Mouse (Mus musculus) heart, postnatal 0 days (tissue): ENCODE data around the gene Gm45233. TPM values are rescaled to one million over a fixed set of nuclear protein-coding genes. Genes with fewer than 3 reads are reported as not detected.

ENCODE experiments used
- ATAC-seq: fragments of 200-750 bp; cut with Nextera tagmentation; 2 replicates; pipeline ENCODE4 v1.8.0; 2017; ENCODE audit warnings: low read depth, moderate number of reproducible peaks, moderate library complexity; ENCODE audit not compliant: insufficient read depth
- DNase-seq: peaks from one replicate; pipeline ENCODE4 v3.0.0-alpha.2; 2016; ENCODE audit warnings: low spot score
- H3K27ac ChIP-seq: fragments of 300-500 bp; sonication (generic); 2 replicates; pipeline ENCODE4 v1.5.1; 2014; ENCODE audit warnings: low read depth, mild to moderate bottlenecking
- H3K27me3 ChIP-seq: fragments of 300-500 bp; sonication (generic); 2 replicates; pipeline ENCODE4 v1.6.1; 2014; ENCODE audit warnings: low read length, mixed read lengths; ENCODE audit not compliant: control insufficient read depth, insufficient read depth
- H3K36me3 ChIP-seq: fragments of 300-500 bp; sonication (generic); replicated peaks from 2 replicates; pipeline ENCODE4 v1.6.1; 2014; ENCODE audit warnings: low read length, mixed read lengths; ENCODE audit not compliant: control insufficient read depth, insufficient read depth
- H3K4me1 ChIP-seq: fragments of 300-500 bp; sonication (generic); 2 replicates; pipeline ENCODE4 v1.6.1; 2014; ENCODE audit warnings: antibody characterized with exemption; ENCODE audit not compliant: control insufficient read depth, insufficient read depth
- H3K4me2 ChIP-seq: fragments of 300-500 bp; sonication (generic); 2 replicates; pipeline ENCODE4 v1.6.1; 2014; ENCODE audit warnings: low read depth, mild to moderate bottlenecking, low read length, moderate library complexity
- H3K4me3 ChIP-seq: fragments of 300-500 bp; sonication (generic); 2 replicates; pipeline ENCODE4 v1.5.1; 2014; ENCODE audit warnings: low read depth, low read length
- H3K9ac ChIP-seq: fragments of 300-500 bp; sonication (generic); replicated peaks from 2 replicates; pipeline ENCODE4 v1.6.1; 2014; ENCODE audit warnings: low read depth, low read length, mixed read lengths
- H3K9me3 ChIP-seq: fragments of 300-500 bp; sonication (generic); replicated peaks from 2 replicates; pipeline ENCODE4 v1.6.1; 2016; ENCODE audit warnings: low read length; ENCODE audit not compliant: control insufficient read depth
- CTCF ChIP-seq: IDR thresholded peaks from 2 replicates; pipeline ENCODE4 v1.5.1; 2016; ENCODE audit warnings: antibody characterized with exemption, control low read depth, low read depth
- EP300 ChIP-seq: IDR thresholded peaks from 2 replicates; pipeline ENCODE4 v1.6.1; 2016; ENCODE audit warnings: antibody characterized with exemption, low read depth
- WGBS: fragments of 180-500 bp; shearing (Covaris S2); extraction: QIAGEN DNeasy Blood & Tissue Kit; methylation state at CpG from one replicate; pipeline ENCODE4 v1.1.7; 2014; 5-methylcytosine and 5-hydroxymethylcytosine counted together
- polyA plus RNA-seq: library from polyadenylated mRNA; unstranded; fragments of >200 nt; fragmentation: Nextera tagmentation; extraction: Ambion mirVana; gene quantifications from 2 replicates; pipeline ENCODE4 v1.2.1, GENCODE M21; 2015
- total RNA-seq: library from RNA; depleted of rRNA; stranded (reverse); fragments of >200 nt; gene quantifications from 2 replicates; pipeline ENCODE4 v1.2.3, GENCODE M21; 2014; ENCODE audit warnings: low replicate concordance

The Gm45233 gene
- total and polyA plus RNA-seq, 2 experiments from 2014 or later = 0.60 TPM; not detected in 1

DNA sequence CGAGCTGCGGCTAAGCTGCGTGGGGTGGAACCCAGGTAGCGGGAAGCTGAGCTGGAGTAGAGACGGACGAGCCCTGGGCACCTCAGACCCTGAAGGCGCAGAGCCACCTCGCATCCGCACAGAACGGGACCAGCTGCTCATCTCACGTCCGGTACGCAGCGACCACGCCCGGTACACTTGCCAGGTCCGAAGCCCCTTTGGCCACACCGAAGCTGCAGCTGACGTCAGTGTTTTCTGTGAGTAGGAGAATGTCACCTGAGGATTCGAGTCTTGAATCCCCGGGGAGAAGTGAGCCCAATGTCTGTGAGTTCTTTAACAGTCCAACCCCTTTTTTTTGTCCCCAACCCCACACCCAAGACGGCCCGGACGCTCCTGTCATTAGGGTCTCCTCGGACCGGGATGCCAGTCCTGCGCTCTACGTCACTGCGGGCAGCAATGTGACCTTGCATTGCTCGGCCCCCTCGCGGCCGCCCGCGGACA lies 21.0 kb downstream of the Gm45233 start:
- peak; percentile 60 for ATAC-seq
- no peaks in the 10 kb centered on the region for H3K36me3 ChIP-seq
- 8% methylated on average over 33 of the region's 35 CpGs for WGBS
- peak overlapping the region; percentile 43 for H3K4me3 ChIP-seq
- H3K27me3 ChIP-seq = no peaks in the 10 kb centered on the region
- H3K27ac ChIP-seq = no peak overlapping the region
- TF ChIP-seq EP300 (no peak), CTCF (peak; percentile 18; the same call in 1 of the 2 replicates)
- H3K4me2 ChIP-seq = peak overlapping the region; percentile 72
- DNase-seq = no peak
- H3K9ac ChIP-seq = peak overlapping the region; percentile 38; the same call in 1 of the 2 replicates
- no peaks in the 10 kb centered on the region for H3K9me3 ChIP-seq
- peaks cover 7% of the 10 kb centered on the region for H3K4me1 ChIP-seq

DNA sequence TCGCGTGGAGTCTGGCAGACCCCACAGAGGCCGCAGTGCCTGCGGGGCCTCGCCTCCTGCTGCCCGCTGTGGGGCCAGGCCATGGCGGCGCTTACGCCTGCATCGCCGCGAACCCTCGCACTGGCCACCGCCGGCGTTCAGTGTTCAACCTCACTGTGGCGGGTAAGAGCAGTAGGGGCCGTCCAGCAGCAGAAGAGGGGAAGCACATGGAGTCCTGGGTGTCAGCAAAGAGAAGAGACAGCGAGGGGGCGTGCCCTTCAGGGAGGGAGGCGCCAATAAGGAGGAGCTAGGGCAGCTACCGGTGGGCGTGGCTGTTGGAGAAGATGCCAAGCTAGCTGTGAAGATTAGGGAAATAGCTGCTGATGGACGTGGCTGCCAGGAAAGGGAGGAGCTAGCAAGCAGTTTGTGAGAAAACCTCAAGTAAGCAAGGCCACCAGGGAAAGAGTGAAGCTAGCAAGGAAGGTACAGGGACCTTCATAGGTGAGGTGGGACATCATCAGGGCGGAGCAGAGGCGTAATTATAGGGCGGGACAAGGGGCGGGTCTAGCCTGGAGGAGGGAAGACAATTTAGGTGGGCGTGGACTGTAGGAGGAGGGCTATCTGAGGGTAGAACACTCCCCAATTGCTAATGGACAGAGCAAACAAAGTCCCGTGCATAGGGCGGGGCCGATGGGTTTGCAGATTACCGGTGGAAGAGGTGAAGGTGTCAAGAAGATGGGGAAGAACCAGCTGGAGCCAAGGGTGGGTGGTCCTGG lies 21.6 kb downstream of the Gm45233 start:
- H3K27ac ChIP-seq = no peak overlapping the region
- no peaks in the 10 kb centered on the region for H3K27me3 ChIP-seq
- H3K4me1 ChIP-seq = peaks cover 5% of the 10 kb centered on the region
- H3K9me3 ChIP-seq = no peaks in the 10 kb centered on the region
- no peaks in the 10 kb centered on the region for H3K36me3 ChIP-seq
- peak; percentile 90 for DNase-seq
- WGBS = under 1% methylated on average over 33 of the region's 33 CpGs
- H3K9ac ChIP-seq = peak overlapping the region; percentile 38; the same call in 1 of the 2 replicates
- peak overlapping the region; percentile 72 for H3K4me2 ChIP-seq
- no peak for TF ChIP-seq EP300
- TF ChIP-seq CTCF = no peak; the same call in 1 of the 2 replicates
- H3K4me3 ChIP-seq = peak overlapping the region; percentile 43
- peak; percentile 81 for ATAC-seq

DNA sequence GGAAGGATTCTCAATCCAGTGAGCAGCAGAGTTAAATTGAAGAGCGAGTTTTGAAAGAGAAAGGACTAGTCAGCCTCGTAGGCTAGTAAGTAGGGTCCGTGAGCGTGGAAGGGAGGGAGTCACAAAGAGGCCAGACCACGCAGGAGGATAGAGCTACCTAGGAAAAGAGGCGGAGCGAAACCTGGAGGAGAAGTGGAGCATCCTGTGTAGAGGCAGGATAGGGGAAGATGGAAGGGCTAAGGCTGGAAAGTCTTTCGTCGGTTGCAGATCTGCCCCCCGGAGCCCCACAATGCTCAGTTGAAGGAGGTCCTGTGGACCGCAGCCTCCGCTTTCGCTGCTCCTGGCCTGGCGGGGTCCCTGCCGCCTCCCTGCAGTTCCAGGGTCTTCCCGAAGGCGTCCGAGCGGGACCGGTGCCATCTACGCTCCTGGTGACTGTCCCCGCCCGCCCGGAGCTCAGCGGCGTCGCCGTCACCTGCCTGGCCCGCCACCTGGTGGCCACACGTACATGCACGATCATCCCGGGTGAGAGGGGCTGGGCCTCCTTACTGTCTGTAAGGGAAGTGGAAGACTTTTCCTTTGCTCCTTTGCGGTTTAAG lies 22.3 kb downstream of the Gm45233 start:
- H3K27ac ChIP-seq = no peak overlapping the region
- no peaks in the 10 kb centered on the region for H3K27me3 ChIP-seq
- H3K9me3 ChIP-seq = no peaks in the 10 kb centered on the region
- peak overlapping the region; percentile 43 for H3K4me3 ChIP-seq
- TF ChIP-seq CTCF (peak; percentile 96), EP300 (no peak)
- H3K4me1 ChIP-seq = peaks cover 5% of the 10 kb centered on the region
- ATAC-seq (peak; percentile 71), DNase-seq (peak; percentile 90)
- under 1% methylated on average over 32 of the region's 33 CpGs for WGBS
- H3K9ac ChIP-seq = 0 out of 2 replicates have a peak overlapping the region, but pooled peaks have one; percentile 16
- peaks cover 3% of the 10 kb centered on the region for H3K36me3 ChIP-seq
- H3K4me2 ChIP-seq = peak overlapping the region; percentile 72

DNA sequence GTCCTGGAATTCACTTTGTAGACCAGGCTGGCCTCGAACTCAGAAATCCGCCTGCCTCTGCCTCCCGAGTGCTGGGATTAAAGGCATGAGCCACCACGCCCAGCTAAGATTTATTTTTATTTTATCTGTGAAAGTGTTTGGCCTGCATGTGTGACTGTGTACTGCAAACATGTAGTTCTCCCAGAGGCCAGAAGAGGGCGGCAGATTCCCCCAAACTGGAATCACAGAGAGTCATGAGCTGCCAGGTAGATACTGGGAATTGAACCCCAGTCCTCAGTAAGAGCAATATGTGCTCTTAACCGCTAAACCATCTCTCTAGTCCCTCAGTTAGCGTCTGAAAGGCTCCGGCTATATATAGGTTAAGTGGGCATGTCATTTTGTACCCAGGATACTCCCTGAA lies 26.4 kb downstream of the Gm45233 start:
- Histone ChIP-seq H3K4me1 (no peaks in the 10 kb centered on the region; the same call in 1 of the 2 replicates), H3K27ac (no peak overlapping the region), H3K9me3 (no peaks in the 10 kb centered on the region), H3K9ac (no peak overlapping the region), H3K27me3 (peaks cover 13% of the 10 kb centered on the region), H3K4me3 (no peak overlapping the region), H3K36me3 (peaks cover 3% of the 10 kb centered on the region), H3K4me2 (no peak overlapping the region)
- DNase-seq (no peak), ATAC-seq (no peak)
- WGBS = 43% methylated on average over 8 of the region's 8 CpGs
- TF ChIP-seq EP300 (no peak), CTCF (peak; percentile 40)

DNA sequence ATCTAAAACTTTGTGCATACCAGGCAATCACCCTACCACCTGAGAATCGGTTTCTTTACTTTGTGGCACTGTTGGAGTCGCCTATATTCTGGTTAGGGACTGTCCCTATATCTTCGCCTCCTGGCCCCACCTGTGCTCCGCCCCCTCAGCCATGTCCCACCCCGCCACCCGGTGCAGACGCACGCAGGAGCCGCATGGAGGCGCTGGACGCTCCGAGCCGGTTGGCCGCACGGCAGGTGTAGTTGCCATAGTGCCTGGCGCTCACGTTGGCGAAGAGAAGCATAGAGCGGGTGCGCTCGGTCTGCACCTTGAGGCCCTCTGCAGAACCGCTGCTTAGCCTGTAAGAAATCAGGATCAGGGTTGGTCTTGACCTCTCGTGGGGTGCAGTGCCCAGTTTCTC lies 31.8 kb downstream of the Gm45233 start:
- Histone ChIP-seq H3K36me3 (peaks cover 3% of the 10 kb centered on the region), H3K4me1 (no peaks in the 10 kb centered on the region), H3K27me3 (peaks cover 49% of the 10 kb centered on the region), H3K4me2 (no peak overlapping the region), H3K9ac (no peak overlapping the region; the same call in 1 of the 2 replicates), H3K9me3 (no peaks in the 10 kb centered on the region), H3K4me3 (no peak overlapping the region), H3K27ac (no peak overlapping the region)
- WGBS = 7% methylated on average over 23 of the region's 23 CpGs
- TF ChIP-seq EP300 (no peak), CTCF (0 out of 2 replicates have a peak, but pooled peaks have one; percentile 4)
- ATAC-seq (no peak), DNase-seq (no peak)
